Comparison of ENCODE assay signal across 9 mouse cellular contexts in genomic region chr5:38091046-38091965, GRCm38 (mm10). TPM values are rescaled to one million over a fixed set of nuclear protein-coding genes. Genes with fewer than 3 reads are reported as not detected.
A peak's percentile ranks its signal among the peaks of the same experiment; 100 is the strongest.
DNase-seq lines count a peak whose midpoint lies in the region; ATAC-seq lines count a peak whose summit lies in the region.
"Had no signal": no experiment of that assay in that cellular context is flagged by ENCODE, and none has a peak within 500 bp of the region (broad histone marks: within the 10 kb centered on the region; RNA-seq: fewer than 3 reads in every experiment).

No protein-coding gene starts in this region.

- peak; percentile 74 for DNase-seq in hindbrain, embryonic 11.5 days (ENCODE audit: low spot score)
- no peak for DNase-seq in hindbrain, embryonic 10.5 days (ENCODE audit: low spot score)
- peak; percentile 46 for DNase-seq in thymus, postnatal 14 days
- DNase-seq in thymus, postnatal 36 days = no peak
- peak; percentile 22 for DNase-seq in cerebellum, adult 9-11 months
- no peak for DNase-seq in gastrocnemius, postnatal 25 days

- H3K27ac ChIP-seq in hindbrain, embryonic 11.5 days (ENCODE audit: low read depth, low read length) = no peak overlapping the region
- no peak overlapping the region for H3K27ac ChIP-seq in hindbrain, embryonic 10.5 days
- H3K27ac ChIP-seq in midbrain, embryonic 13.5 days = no peak overlapping the region
- H3K27ac ChIP-seq: embryonic facial prominence, embryonic 12.5 days had no signal

- no peaks in the 10 kb centered on the region for H3K4me1 ChIP-seq in hindbrain, embryonic 11.5 days (replicated peaks; ENCODE audit: control insufficient read depth, insufficient read depth, low read length)
- H3K4me1 ChIP-seq in hindbrain, embryonic 10.5 days (replicated peaks) = peaks cover 13% of the 10 kb centered on the region; the same call in 1 of the 2 replicates
- peaks cover 7% of the 10 kb centered on the region; the same call in 1 of the 2 replicates for H3K4me1 ChIP-seq in midbrain, embryonic 13.5 days (replicated peaks)

- peak; percentile 54 for ATAC-seq in hindbrain, embryonic 11.5 days (ENCODE audit: low FRiP score)
- ATAC-seq in inflammation-experienced regulatory T-cells, adult 6 months = peak; percentile 82
- peak; percentile 47; the same call in 1 of the 2 replicates for ATAC-seq in midbrain, embryonic 13.5 days

- H3K4me3 ChIP-seq in hindbrain, embryonic 11.5 days (ENCODE audit: low read depth, low read length) = no peak overlapping the region
- no peak overlapping the region for H3K4me3 ChIP-seq in hindbrain, embryonic 10.5 days
- no peak overlapping the region for H3K4me3 ChIP-seq in midbrain, embryonic 13.5 days (replicated peaks)
- H3K4me3 ChIP-seq: embryonic facial prominence, embryonic 12.5 days had no signal

- H3K36me3 ChIP-seq in hindbrain, embryonic 11.5 days (ENCODE audit: control insufficient read depth, insufficient read depth, low read length) = no peaks in the 10 kb centered on the region
- H3K36me3 ChIP-seq in hindbrain, embryonic 10.5 days = no peaks in the 10 kb centered on the region
- no peaks in the 10 kb centered on the region for H3K36me3 ChIP-seq in midbrain, embryonic 13.5 days
- H3K36me3 ChIP-seq: embryonic facial prominence, embryonic 12.5 days had no signal

- no peak overlapping the region for H3K9ac ChIP-seq in hindbrain, embryonic 11.5 days (ENCODE audit: low read depth, low read length)
- H3K9ac ChIP-seq in midbrain, embryonic 13.5 days (replicated peaks) = no peak overlapping the region
- H3K9ac ChIP-seq: embryonic facial prominence, embryonic 12.5 days had no signal

- H3K27me3 ChIP-seq in hindbrain, embryonic 11.5 days (ENCODE audit: control insufficient read depth, insufficient read depth, low read length) = no peaks in the 10 kb centered on the region
- no peaks in the 10 kb centered on the region for H3K27me3 ChIP-seq in hindbrain, embryonic 10.5 days (ENCODE audit: insufficient read depth, poor library complexity, severe bottlenecking)
- H3K27me3 ChIP-seq in midbrain, embryonic 13.5 days = 0 out of 2 replicates have a peak, but pooled peaks cover 5% of the 10 kb centered on the region

- 71% methylated on average over 8 of the region's 8 CpGs for WGBS in hindbrain, embryonic 11.5 days
- 74% methylated on average over 8 of the region's 8 CpGs for WGBS in hindbrain, embryonic 10.5 days
- 71% methylated on average over 8 of the region's 8 CpGs for WGBS in midbrain, embryonic 13.5 days

- no peaks in the 10 kb centered on the region for H3K9me3 ChIP-seq in hindbrain, embryonic 11.5 days (ENCODE audit: control insufficient read depth, low read length)
- no peaks in the 10 kb centered on the region for H3K9me3 ChIP-seq in hindbrain, embryonic 10.5 days
- no peaks in the 10 kb centered on the region for H3K9me3 ChIP-seq in midbrain, embryonic 13.5 days
- H3K9me3 ChIP-seq: embryonic facial prominence, embryonic 12.5 days had no signal

- H3K4me2 ChIP-seq in hindbrain, embryonic 11.5 days (replicated peaks; ENCODE audit: low read depth, low read length) = no peak overlapping the region
- no peak overlapping the region for H3K4me2 ChIP-seq in midbrain, embryonic 13.5 days (replicated peaks)
- H3K4me2 ChIP-seq: embryonic facial prominence, embryonic 12.5 days had no signal

RNA-seq across cellular contexts. Expression of gene Stx18, which starts 52.8 kb away (rescaled TPM):
- 56.0 and 59.1 TPM in 2 replicates for polyA plus RNA-seq in hindbrain, embryonic 11.5 days (2014; fragmentation: Nextera tagmentation; extraction: Ambion mirVana)
- polyA plus RNA-seq in hindbrain, embryonic 10.5 days (2016; fragmentation: Nextera tagmentation; extraction: Ambion mirVana) = 52.0 and 52.7 TPM in 2 replicates
- polyA plus RNA-seq in inflammation-experienced regulatory T-cells, adult 6 months (2017; shearing (Covaris generic)) = 10 to 100 TPM; 22.4 to 29.8 (median 25.4) TPM
- polyA plus RNA-seq in midbrain, embryonic 13.5 days (2015; fragmentation: Nextera tagmentation; extraction: Ambion mirVana) = 34.9 and 36.5 TPM in 2 replicates
- total RNA-seq in gastrocnemius, postnatal 25 days (2021) = 10 to 100 TPM; 14.5 to 15.8 TPM

Comparison
In these comparisons a context has a peak if more than half of its experiments do, and no peak if none do; other contexts are left out.
1. DNase-seq: peak in hindbrain, embryonic 11.5 days (single experiment), thymus, postnatal 14 days (single experiment) and cerebellum, adult 9-11 months (single experiment); none in hindbrain, embryonic 10.5 days (single experiment), thymus, postnatal 36 days (0 of 2) and gastrocnemius, postnatal 25 days (single experiment).
2. Peak in every context shown above with its lines, with median percentiles within 50 percentile points of each other: ATAC-seq.